Mouse (Mus musculus): ENCODE results near the gene Ermap.

Ermap gene

DNA sequence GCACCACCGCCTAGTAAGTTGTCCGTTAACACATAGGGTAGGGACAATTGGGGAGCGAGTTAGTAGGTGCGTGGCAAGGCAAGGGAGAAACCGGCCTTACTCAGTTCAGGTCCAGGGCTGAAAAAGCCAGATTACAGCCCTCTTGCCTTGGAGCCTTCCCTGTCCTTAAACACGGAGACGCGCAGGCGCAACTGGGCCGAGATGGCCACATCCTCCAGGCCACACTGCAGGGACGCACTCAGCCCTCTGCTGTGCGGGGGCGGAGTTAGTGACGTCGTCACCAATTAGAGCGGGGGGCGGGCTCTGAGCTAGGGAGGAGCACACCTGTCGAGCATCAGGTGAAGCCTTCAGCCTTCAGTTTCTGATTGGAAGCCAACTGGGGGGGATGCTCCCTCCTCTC, 51.6 kb downstream of the Ermap start:
- peak in 1 of 2 experiments; percentile 74 for DNase-seq (ENCODE audit: low spot score in 2 of 2)

DNA sequence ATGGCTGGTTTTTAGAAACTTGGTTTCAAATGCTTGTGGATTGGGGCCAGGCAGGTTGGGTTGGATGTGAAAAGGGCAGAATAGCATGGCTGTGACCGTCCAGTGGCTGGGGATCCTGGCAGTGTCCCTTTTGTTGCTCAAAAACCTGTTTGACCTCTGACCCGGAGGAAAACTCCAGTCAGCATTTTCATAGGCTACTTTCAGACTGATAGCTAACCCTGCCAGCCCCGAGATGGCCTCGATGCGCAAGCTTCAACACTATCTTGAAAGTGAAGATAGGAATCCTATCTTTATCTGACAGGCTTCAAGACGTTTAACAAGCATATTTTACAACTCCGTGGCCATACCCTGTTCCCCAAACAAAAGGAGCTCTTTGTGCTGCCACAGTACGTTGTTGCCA, 52.5 kb downstream of the Ermap start:
- no peak for DNase-seq (ENCODE audit: low spot score in 2 of 2)

- DNase-seq (ENCODE audit: low spot score in 2 of 2): no peak
Observed at GRCm38 (mm10) chr4:119133860-119134259, 56.0 kb downstream of the Ermap start.

- DNase-seq (ENCODE audit: low spot score in 2 of 2): no peak
Observed at GRCm38 (mm10) chr4:119133306-119133705, 56.5 kb downstream of the Ermap start.

DNA sequence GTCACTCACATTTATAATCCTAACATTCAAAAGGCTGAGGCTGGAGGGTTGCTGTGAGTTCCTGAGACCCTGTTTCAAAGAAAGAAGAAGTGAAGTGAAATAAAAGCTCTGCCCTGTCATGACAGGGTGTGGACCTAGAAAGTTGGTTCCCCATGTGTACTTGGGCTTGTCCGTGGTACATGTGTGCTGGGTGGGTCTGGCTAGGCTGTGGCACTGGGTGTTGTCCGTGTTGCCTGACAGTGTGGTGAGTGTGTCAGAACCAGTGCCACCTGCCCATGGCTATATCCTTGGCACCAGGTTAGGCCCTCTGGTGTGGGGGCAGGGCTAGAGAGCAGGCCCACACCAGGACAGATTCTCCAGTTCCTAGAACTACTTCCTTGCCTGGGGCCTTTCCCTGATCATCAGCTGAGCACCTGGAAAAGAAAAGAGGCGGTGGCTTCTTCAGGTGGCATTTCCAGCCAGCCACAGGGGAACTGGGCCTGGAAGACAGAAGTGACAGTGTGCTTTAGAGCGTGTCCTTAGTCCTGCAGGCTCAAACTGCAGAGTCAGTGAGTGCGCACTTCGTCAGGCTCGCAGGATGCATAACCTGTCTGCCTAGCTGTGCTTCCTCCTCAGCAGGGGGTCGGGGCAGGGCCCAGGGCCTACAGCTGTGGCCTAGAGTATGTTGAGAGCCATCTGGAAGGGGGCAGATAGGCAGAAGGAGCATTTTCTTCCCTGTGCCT, 58.5 kb downstream of the Ermap start:
- DNase-seq (ENCODE audit: low spot score in 2 of 2): no peak

DNA sequence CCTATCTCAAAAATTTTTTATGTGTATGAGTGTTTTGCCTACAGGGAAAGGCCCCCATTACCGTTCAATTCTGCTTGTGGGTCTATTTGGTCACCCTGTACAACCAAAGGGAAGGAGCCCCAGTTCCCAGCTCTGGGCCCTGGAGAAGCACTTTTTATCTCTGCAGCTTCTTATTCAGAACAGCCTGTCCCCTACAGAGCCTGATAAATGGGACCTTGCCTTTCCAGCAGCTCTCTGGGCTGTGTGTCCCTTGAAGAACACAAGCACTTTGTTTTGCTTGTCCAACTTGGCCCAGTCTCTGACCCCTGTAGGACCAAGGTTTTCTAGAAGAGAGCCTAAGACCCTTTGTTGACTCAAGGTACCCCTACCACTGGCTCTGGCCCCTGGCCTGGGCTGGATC, 60.7 kb downstream of the Ermap start:
- DNase-seq (ENCODE audit: low spot score in 2 of 2): no peak

DNA sequence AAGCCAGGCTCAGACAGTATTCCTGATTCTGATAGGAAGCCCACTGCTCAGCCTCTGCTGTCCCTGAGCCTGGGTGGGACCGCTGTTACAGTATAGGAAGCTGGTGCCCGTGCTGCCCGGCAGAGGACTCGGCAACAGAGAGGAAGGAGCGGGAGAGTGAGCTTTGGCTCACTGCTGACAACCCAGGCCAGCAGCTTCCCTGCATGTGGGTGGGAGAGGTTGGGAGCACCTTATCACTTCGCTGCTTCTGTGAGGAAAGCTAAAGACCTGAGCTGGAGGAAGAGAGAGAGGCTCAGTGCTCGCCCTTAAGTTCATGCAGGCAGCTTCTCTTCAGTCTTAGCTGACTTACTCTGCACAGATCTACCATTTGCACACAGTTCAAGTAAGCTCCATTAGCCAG, 61.3 kb downstream of the Ermap start:
- DNase-seq (ENCODE audit: low spot score in 2 of 2): no peak

GRCm38 (mm10) chr4:119127229-119127628, 62.6 kb downstream of the Ermap start:
- DNase-seq (ENCODE audit: low spot score in 2 of 2): no peak

- DNase-seq (ENCODE audit: low spot score in 2 of 2): no peak
Observed at GRCm38 (mm10) chr4:119125577-119126270, 64.1 kb downstream of the Ermap start.
